Mouse (Mus musculus) kidney, adult 2 months (tissue): Measurements from ENCODE around the gene Ly6g6f. TPM values are rescaled to one million over a fixed set of nuclear protein-coding genes. Genes with fewer than 3 reads are reported as not detected.
A peak's percentile ranks its signal among the peaks of the same experiment; 100 is the strongest.

Experiments used
- DNase-seq: peaks from one replicate; pipeline ENCODE4 v3.0.0; 2021
- H3K27ac ChIP-seq: fragments of 200-500 bp; 2 replicates; pipeline ENCODE4 v1.5.1; 2012; ENCODE audit warnings: low read depth, low read length, control low read depth, inconsistent platforms; ENCODE audit not compliant: insufficient read depth
- H3K27me3 ChIP-seq: fragments of 200-500 bp; replicated peaks from 2 replicates; pipeline ENCODE4 v1.6.1; 2012; ENCODE audit warnings: mild to moderate bottlenecking, moderate library complexity, low read length, inconsistent platforms; ENCODE audit not compliant: control insufficient read depth, insufficient read depth
- H3K36me3 ChIP-seq: fragments of 200-500 bp; 2 replicates; pipeline ENCODE4 v1.6.1; 2012; ENCODE audit warnings: mild to moderate bottlenecking, moderate library complexity, low read length, inconsistent platforms; ENCODE audit not compliant: control insufficient read depth, insufficient read depth
- H3K4me1 ChIP-seq: fragments of 200-500 bp; 2 replicates; pipeline ENCODE4 v1.6.1; 2011; ENCODE audit warnings: low read length; ENCODE audit not compliant: control insufficient read depth, insufficient read depth
- H3K4me3 ChIP-seq: fragments of 200-500 bp; 2 replicates; pipeline ENCODE4 v1.5.1; 2011; ENCODE audit warnings: mild to moderate bottlenecking, low read depth, low read length, control low read depth; ENCODE audit not compliant: insufficient read depth
- CTCF ChIP-seq: fragments of 200-500 bp; conservative IDR thresholded peaks from 2 replicates; pipeline ENCODE4 v1.5.1; 2011; ENCODE audit warnings: low read depth, mild to moderate bottlenecking, control low read depth, low read length, moderate library complexity, mixed read lengths; ENCODE audit not compliant: insufficient read depth, insufficient read length
- POLR2A ChIP-seq: fragments of 200-500 bp; IDR thresholded peaks from one replicate; pipeline ENCODE4 v1.6.1; 2011; ENCODE audit warnings: low read depth, low read length, control low read depth
- WGBS: fragments of 180-500 bp; shearing (Covaris S2); methylation state at CpG from one replicate; pipeline ENCODE4 v1.1.7; 2018; 5-methylcytosine and 5-hydroxymethylcytosine counted together
- polyA plus RNA-seq: library from polyadenylated mRNA; depleted of rRNA; stranded (reverse); fragments of >200 nt; gene quantifications from 2 replicates; pipeline ENCODE4 v1.2.3, GENCODE M21; 2012

Ly6g6f gene
- polyA plus RNA-seq, 1 experiment: not detected

GRCm38 (mm10) chr17:35105740-35106389 lies 20.5 kb upstream of the Ly6g6f start:
- WGBS: 24% methylated on average over 13 of the region's 13 CpGs

GRCm38 (mm10) chr17:35104754-35105153 lies 19.3 kb upstream of the Ly6g6f start:
- 78% methylated on average over 6 of the region's 6 CpGs for WGBS
- DNase-seq: no peak

More at GRCm38 (mm10) chr17:35105740-35106389, 20.5 kb upstream of the Ly6g6f start:
- DNase-seq: peak; percentile 54
- peaks cover 4% of the 10 kb centered on the region; the same call in 1 of the 2 replicates for H3K4me1 ChIP-seq
- no peak overlapping the region for H3K4me3 ChIP-seq
- H3K27ac ChIP-seq: no peak overlapping the region
- no peak for TF ChIP-seq POLR2A
- peak; percentile 64 for TF ChIP-seq CTCF
- H3K36me3 ChIP-seq: no peaks in the 10 kb centered on the region
- H3K27me3 ChIP-seq: no peaks in the 10 kb centered on the region

DNA sequence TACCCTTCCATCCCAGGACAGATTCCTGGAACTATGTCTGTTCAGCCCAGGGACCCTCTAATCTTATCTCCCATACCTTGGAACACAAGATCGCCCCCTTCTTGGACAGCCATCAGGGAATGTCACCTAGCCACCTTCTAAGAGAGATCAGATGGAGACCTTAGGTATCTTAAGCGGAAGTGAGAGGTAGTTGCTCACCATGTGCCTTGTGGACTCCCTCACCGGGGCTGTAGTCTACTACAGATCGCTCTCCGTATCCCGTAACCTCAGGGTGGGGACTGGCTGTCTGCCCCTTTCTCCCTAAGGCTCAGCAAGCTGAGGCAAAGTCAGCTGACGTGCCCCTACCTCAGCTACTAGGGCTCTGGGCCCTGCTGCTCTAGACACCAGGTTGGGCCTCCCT lies 18.7 kb upstream of the Ly6g6f start:
- no peaks in the 10 kb centered on the region for H3K27me3 ChIP-seq
- no peak overlapping the region for H3K4me3 ChIP-seq
- no peak for TF ChIP-seq CTCF
- TF ChIP-seq POLR2A: no peak
- no peaks in the 10 kb centered on the region for H3K36me3 ChIP-seq
- H3K27ac ChIP-seq: no peak overlapping the region
- no peak for DNase-seq
- 94% methylated on average over 7 of the region's 7 CpGs for WGBS
- H3K4me1 ChIP-seq: peaks cover 4% of the 10 kb centered on the region; the same call in 1 of the 2 replicates

More at GRCm38 (mm10) chr17:35104754-35105153, 19.3 kb upstream of the Ly6g6f start:
- Histone ChIP-seq H3K4me1 (peaks cover 4% of the 10 kb centered on the region; the same call in 1 of the 2 replicates), H3K27ac (no peak overlapping the region), H3K27me3 (no peaks in the 10 kb centered on the region), H3K36me3 (no peaks in the 10 kb centered on the region), H3K4me3 (no peak overlapping the region)
- TF ChIP-seq CTCF (no peak), POLR2A (no peak)

DNA sequence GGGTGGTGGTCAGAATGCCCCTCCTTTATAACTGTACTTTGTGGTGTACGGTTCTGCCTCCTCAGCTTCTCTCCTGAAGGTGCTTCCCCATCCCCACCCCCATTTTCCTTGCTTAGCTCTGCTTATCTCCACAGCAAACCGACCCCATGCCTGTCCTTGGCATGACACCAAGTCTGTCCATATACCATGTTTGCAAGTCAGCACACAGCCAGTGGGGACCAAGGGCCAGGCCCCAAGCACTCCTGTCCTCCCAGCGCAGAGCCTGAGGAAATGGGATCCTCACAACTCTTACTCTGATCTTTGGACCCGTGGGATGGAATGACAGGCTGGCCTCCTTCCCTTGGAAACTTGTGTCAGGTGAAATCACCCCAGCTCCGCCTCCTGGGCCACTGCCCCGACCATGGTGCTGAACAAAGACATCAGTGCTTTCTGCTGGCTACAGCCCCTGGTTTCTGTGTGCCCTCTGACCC lies 17.8 kb upstream of the Ly6g6f start:
- DNase-seq: peak; percentile 90
- TF ChIP-seq CTCF (no peak), POLR2A (no peak)
- WGBS: 32% methylated on average over 6 of the region's 6 CpGs
- Histone ChIP-seq H3K27ac (peak overlapping the region; percentile 26), H3K4me1 (peaks cover 4% of the 10 kb centered on the region; the same call in 1 of the 2 replicates), H3K4me3 (no peak overlapping the region), H3K27me3 (no peaks in the 10 kb centered on the region), H3K36me3 (no peaks in the 10 kb centered on the region)

- H3K4me3 ChIP-seq: no peak overlapping the region
- peaks cover 4% of the 10 kb centered on the region; the same call in 1 of the 2 replicates for H3K4me1 ChIP-seq
- 67% methylated on average over 8 of the region's 8 CpGs for WGBS
- H3K36me3 ChIP-seq: no peaks in the 10 kb centered on the region
- no peaks in the 10 kb centered on the region for H3K27me3 ChIP-seq
- TF ChIP-seq POLR2A: no peak
- TF ChIP-seq CTCF: no peak
- no peak for DNase-seq
- no peak overlapping the region for H3K27ac ChIP-seq
These were observed 16.9 kb upstream of the Ly6g6f start for GRCm38 (mm10) chr17:35102299-35102698.

DNA sequence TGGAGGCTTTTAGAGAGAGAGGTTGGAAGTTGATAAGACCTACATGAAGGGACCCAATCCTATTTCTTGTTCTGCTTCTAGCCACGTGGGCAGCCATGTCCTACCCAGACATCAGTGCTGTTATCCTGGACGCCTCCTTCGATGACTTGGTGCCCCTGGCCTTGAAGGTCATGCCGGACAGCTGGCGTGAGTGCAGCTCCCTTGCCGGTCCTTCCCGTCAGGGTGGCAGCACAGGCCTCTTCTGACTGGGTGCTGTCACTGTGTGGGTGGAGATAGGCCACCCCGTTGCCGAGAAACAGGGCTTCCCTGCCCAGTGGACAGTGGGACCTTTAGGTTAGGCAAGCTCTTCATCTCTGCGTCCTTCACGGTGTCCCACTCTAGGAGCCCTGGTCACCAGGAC lies 15.8 kb upstream of the Ly6g6f start:
- no peak overlapping the region for H3K4me3 ChIP-seq
- H3K4me1 ChIP-seq: peaks cover 4% of the 10 kb centered on the region; the same call in 1 of the 2 replicates
- DNase-seq: no peak
- no peak overlapping the region for H3K27ac ChIP-seq
- no peaks in the 10 kb centered on the region; the same call in 1 of the 2 replicates for H3K36me3 ChIP-seq
- 68% methylated on average over 11 of the region's 11 CpGs for WGBS
- TF ChIP-seq POLR2A (no peak), CTCF (no peak)
- H3K27me3 ChIP-seq: no peaks in the 10 kb centered on the region

DNA sequence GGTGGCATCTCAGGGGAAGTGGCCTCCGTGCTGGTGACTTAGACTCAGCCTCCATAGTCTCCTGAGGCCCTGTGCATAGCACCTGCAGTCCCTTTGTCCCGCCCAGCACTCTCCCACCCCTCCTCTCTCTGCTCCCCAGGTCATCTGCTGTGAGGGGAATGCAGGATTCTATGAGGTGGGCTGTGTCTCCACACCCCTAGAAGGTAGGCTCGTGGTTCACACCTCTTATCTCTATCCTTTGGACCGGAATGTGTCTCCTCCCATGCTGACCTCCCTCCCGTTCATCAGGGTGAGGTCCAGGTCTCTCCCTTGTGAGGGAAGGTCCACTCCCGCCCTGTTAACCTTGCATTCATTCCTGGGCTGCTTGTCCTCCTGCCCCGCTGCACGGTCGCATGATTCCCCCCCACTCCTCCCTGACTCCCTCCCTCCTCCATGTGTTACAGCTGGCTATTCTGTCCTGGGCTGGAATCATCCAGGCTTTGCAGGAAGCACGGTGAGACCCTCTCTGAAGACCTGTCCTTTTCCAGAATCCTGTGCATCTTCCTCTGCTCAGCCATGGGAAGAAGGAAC lies 14.9 kb upstream of the Ly6g6f start:
- H3K27me3 ChIP-seq: no peaks in the 10 kb centered on the region
- peaks cover 4% of the 10 kb centered on the region; the same call in 1 of the 2 replicates for H3K4me1 ChIP-seq
- no peak overlapping the region for H3K4me3 ChIP-seq
- WGBS: 60% methylated on average over 10 of the region's 10 CpGs
- H3K36me3 ChIP-seq: no peaks in the 10 kb centered on the region; the same call in 1 of the 2 replicates
- no peak for TF ChIP-seq POLR2A
- TF ChIP-seq CTCF: no peak
- no peak for DNase-seq
- H3K27ac ChIP-seq: no peak overlapping the region
